Mouse (Mus musculus): ENCODE data around the gene Hoxa5. TPM values are rescaled to one million over a fixed set of nuclear protein-coding genes. Genes with fewer than 3 reads are reported as not detected.

The Hoxa5 gene
- polyA plus RNA-seq, 1 experiment from 2014 or later: not detected

GRCm38 (mm10) chr6:52248638-52249414 lies 44.4 kb upstream of the Hoxa5 start:
- Histone ChIP-seq H3K9ac (ENCODE audit: low read length) (no peak overlapping the region), H3K4me2 (ENCODE audit: low read depth, low read length, severe bottlenecking) (no peak overlapping the region), H3K27me3 (ENCODE audit: control insufficient read depth, insufficient read depth, low read length) (peaks cover 98% of the 10 kb centered on the region), H3K9me3 (ENCODE audit: control insufficient read depth, low read length) (no peaks in the 10 kb centered on the region), H3K4me3 (ENCODE audit: low read depth, low read length) (no peak overlapping the region), H3K27ac (ENCODE audit: low read depth, low read length) (no peak overlapping the region), H3K4me1 (replicated peaks; ENCODE audit: control insufficient read depth, insufficient read depth, low read length) (peaks cover 6% of the 10 kb centered on the region; the same call in 1 of the 2 replicates), H3K36me3 (ENCODE audit: control insufficient read depth, insufficient read depth, low read length) (no peaks in the 10 kb centered on the region)
- DNase-seq (ENCODE audit: low spot score) (peak; percentile 56), ATAC-seq (replicated peaks; ENCODE audit: low FRiP score) (no peak)
- 1% methylated on average over 27 of the region's 27 CpGs for WGBS

GRCm38 (mm10) chr6:52247766-52248637 lies 43.6 kb upstream of the Hoxa5 start:
- H3K27me3 ChIP-seq (ENCODE audit: control insufficient read depth, insufficient read depth, low read length): peaks cover 98% of the 10 kb centered on the region
- no peak overlapping the region for H3K4me2 ChIP-seq (ENCODE audit: low read depth, low read length, severe bottlenecking)
- no peak overlapping the region for H3K4me3 ChIP-seq (ENCODE audit: low read depth, low read length)
- H3K9me3 ChIP-seq (ENCODE audit: control insufficient read depth, low read length): no peaks in the 10 kb centered on the region
- no peak for DNase-seq (ENCODE audit: low spot score)
- WGBS: 2% methylated on average over 23 of the region's 23 CpGs
- H3K27ac ChIP-seq (ENCODE audit: low read depth, low read length): no peak overlapping the region
- no peak overlapping the region for H3K9ac ChIP-seq (ENCODE audit: low read length)
- 0 out of 2 replicates have a peak, but pooled peaks cover 3% of the 10 kb centered on the region for H3K4me1 ChIP-seq (replicated peaks; ENCODE audit: control insufficient read depth, insufficient read depth, low read length)
- ATAC-seq (replicated peaks; ENCODE audit: low FRiP score): no peak
- H3K36me3 ChIP-seq (ENCODE audit: control insufficient read depth, insufficient read depth, low read length): no peaks in the 10 kb centered on the region

- WGBS: 3% methylated on average over 3 of the region's 3 CpGs
- Histone ChIP-seq H3K9me3 (ENCODE audit: control insufficient read depth, low read length) (no peaks in the 10 kb centered on the region), H3K4me2 (ENCODE audit: low read depth, low read length, severe bottlenecking) (no peak overlapping the region), H3K9ac (ENCODE audit: low read length) (no peak overlapping the region), H3K27ac (ENCODE audit: low read depth, low read length) (no peak overlapping the region), H3K36me3 (ENCODE audit: control insufficient read depth, insufficient read depth, low read length) (no peaks in the 10 kb centered on the region), H3K27me3 (ENCODE audit: control insufficient read depth, insufficient read depth, low read length) (peaks cover 98% of the 10 kb centered on the region), H3K4me3 (ENCODE audit: low read depth, low read length) (no peak overlapping the region), H3K4me1 (replicated peaks; ENCODE audit: control insufficient read depth, insufficient read depth, low read length) (0 out of 2 replicates have a peak, but pooled peaks cover 3% of the 10 kb centered on the region)
- DNase-seq (ENCODE audit: low spot score) (peak; percentile 47), ATAC-seq (replicated peaks; ENCODE audit: low FRiP score) (no peak)
These were observed 42.5 kb upstream of the Hoxa5 start for GRCm38 (mm10) chr6:52246916-52247315.

DNA sequence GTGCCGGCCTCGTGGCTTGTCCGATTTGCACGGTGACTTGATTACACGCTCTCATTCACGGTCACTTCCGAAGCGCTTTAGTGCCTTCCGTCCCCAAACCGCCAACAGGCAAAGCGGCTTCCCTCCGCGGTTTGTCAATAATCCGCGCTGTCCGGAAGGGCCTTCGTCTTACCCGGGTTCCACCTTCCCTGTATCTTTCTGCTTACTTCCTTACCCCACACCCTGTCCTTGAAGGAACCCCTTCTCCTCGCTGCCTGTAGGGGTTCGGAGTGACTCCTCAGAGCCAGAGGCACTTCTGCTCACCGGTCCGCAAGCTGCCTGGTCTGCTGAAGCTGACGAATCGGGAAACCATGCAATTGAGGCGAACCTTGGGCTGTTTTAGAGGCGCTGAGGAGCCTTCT lies 42.0 kb upstream of the Hoxa5 start:
- H3K9me3 ChIP-seq (ENCODE audit: control insufficient read depth, low read length): no peaks in the 10 kb centered on the region
- H3K27me3 ChIP-seq (ENCODE audit: control insufficient read depth, insufficient read depth, low read length): peaks cover 98% of the 10 kb centered on the region
- H3K27ac ChIP-seq (ENCODE audit: low read depth, low read length): no peak overlapping the region
- H3K36me3 ChIP-seq (ENCODE audit: control insufficient read depth, insufficient read depth, low read length): no peaks in the 10 kb centered on the region
- no peak overlapping the region for H3K4me2 ChIP-seq (ENCODE audit: low read depth, low read length, severe bottlenecking)
- no peak overlapping the region for H3K4me3 ChIP-seq (ENCODE audit: low read depth, low read length)
- ATAC-seq (replicated peaks; ENCODE audit: low FRiP score) (no peak), DNase-seq (ENCODE audit: low spot score) (peak; percentile 58)
- no peak overlapping the region for H3K9ac ChIP-seq (ENCODE audit: low read length)
- H3K4me1 ChIP-seq (replicated peaks; ENCODE audit: control insufficient read depth, insufficient read depth, low read length): 0 out of 2 replicates have a peak, but pooled peaks cover 3% of the 10 kb centered on the region
- WGBS: under 1% methylated on average over 26 of the region's 26 CpGs

GRCm38 (mm10) chr6:52245757-52246142 lies 41.4 kb upstream of the Hoxa5 start, which contains the start of gene Hoxa11:
TSS of gene Hoxa11 (minus strand) at chr6:52245810.
- no peak within 1 kb of the TSS for H3K9ac ChIP-seq (ENCODE audit: low read length)
- H3K4me2 ChIP-seq (ENCODE audit: low read depth, low read length, severe bottlenecking): no peak within 1 kb of the TSS

DNA sequence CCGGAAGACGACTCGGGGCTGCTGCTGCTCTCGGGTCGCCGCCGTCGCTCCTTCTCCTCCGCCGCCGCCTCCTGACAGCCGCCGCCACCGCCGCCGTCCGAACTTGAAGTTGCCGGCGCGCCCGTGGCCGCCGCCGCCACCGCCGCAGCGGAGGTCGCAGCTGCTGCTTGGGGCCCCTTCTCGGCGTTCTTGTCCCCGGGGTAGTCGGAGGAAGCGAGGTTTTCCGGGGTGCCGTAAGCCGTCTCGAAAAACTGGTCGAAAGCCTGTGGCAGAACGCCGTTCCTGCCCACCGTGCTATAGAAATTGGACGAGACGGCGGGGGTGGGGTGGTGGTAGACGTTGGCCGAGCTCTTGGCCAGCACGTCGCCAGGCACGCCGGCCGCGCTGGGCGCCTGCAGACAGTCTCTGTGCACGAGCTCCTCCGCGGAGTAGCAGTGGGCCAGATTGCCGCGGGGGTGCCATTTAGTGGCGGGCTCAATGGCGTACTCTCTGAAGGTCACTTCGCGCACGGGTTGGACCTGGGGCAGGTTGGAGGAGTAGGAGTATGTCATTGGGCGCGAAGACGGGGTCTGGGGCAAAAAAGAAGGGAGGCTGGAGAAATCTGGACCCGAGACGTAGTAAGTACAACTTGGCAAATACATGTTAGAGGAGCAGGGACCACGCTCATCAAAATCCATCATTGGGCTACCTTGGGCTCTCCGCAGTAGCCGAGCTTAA lies 40.8 kb upstream of the Hoxa5 start:
- no peaks in the 10 kb centered on the region for H3K36me3 ChIP-seq (ENCODE audit: control insufficient read depth, insufficient read depth, low read length)
- ATAC-seq (replicated peaks; ENCODE audit: low FRiP score) (no peak), DNase-seq (ENCODE audit: low spot score) (peak; percentile 71)
- no peaks in the 10 kb centered on the region for H3K9me3 ChIP-seq (ENCODE audit: control insufficient read depth, low read length)
- H3K4me3 ChIP-seq (ENCODE audit: low read depth, low read length): no peak overlapping the region
- no peak overlapping the region for H3K4me2 ChIP-seq (ENCODE audit: low read depth, low read length, severe bottlenecking)
- H3K4me1 ChIP-seq (replicated peaks; ENCODE audit: control insufficient read depth, insufficient read depth, low read length): 0 out of 2 replicates have a peak, but pooled peaks cover 3% of the 10 kb centered on the region
- no peak overlapping the region for H3K9ac ChIP-seq (ENCODE audit: low read length)
- H3K27ac ChIP-seq (ENCODE audit: low read depth, low read length): no peak overlapping the region
- under 1% methylated on average over 71 of the region's 71 CpGs for WGBS
- peaks cover 99% of the 10 kb centered on the region for H3K27me3 ChIP-seq (ENCODE audit: control insufficient read depth, insufficient read depth, low read length)

More at GRCm38 (mm10) chr6:52245757-52246142, 41.4 kb upstream of the Hoxa5 start, which contains the start of gene Hoxa11:
- no peak within 1 kb of the TSS for H3K27ac ChIP-seq (ENCODE audit: low read depth, low read length)
- peaks cover 98% of the 10 kb centered on the region for H3K27me3 ChIP-seq (ENCODE audit: control insufficient read depth, insufficient read depth, low read length)
- DNase-seq (ENCODE audit: low spot score) (peak; percentile 52), ATAC-seq (replicated peaks; ENCODE audit: low FRiP score) (no peak)
- H3K4me3 ChIP-seq (ENCODE audit: low read depth, low read length): no peak within 1 kb of the TSS
- WGBS: under 1% methylated on average over 20 of the region's 20 CpGs
- 0 out of 2 replicates have a peak, but pooled peaks cover 3% of the 10 kb centered on the region for H3K4me1 ChIP-seq (replicated peaks; ENCODE audit: control insufficient read depth, insufficient read depth, low read length)
- no peaks in the 10 kb centered on the region for H3K36me3 ChIP-seq (ENCODE audit: control insufficient read depth, insufficient read depth, low read length)
- no peaks in the 10 kb centered on the region for H3K9me3 ChIP-seq (ENCODE audit: control insufficient read depth, low read length)

DNA sequence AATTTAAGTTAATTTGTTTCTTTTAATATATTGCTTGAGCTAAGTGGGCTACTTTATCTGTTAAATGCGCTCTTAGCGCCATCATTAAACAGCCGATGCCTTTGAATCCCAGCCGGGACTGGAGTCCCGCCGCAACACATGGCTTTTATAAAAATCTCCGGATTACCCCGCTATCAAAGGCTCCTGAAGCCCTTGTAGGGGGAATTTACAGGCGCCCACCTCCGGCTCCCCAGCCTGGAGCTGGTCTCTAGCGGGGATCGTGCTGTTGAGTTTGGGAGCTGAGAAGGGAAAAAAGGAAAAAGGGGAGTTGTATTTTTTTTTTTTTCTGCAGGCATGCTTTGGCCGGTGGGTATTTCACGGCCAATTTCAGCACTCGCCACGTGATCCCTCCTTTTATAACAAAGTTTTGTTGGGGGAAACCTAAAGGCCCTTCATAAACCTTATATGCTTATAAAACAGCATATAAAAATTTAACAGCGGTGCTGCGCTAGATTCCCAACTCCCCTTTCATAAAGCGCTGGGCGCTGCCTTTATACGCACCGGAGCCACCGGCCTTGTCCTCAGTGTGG lies 40.2 kb upstream of the Hoxa5 start:
- Histone ChIP-seq H3K36me3 (ENCODE audit: control insufficient read depth, insufficient read depth, low read length) (no peaks in the 10 kb centered on the region), H3K27ac (ENCODE audit: low read depth, low read length) (no peak overlapping the region), H3K9ac (ENCODE audit: low read length) (no peak overlapping the region), H3K4me2 (ENCODE audit: low read depth, low read length, severe bottlenecking) (no peak overlapping the region), H3K4me1 (replicated peaks; ENCODE audit: control insufficient read depth, insufficient read depth, low read length) (0 out of 2 replicates have a peak, but pooled peaks cover 3% of the 10 kb centered on the region), H3K9me3 (ENCODE audit: control insufficient read depth, low read length) (no peaks in the 10 kb centered on the region), H3K4me3 (ENCODE audit: low read depth, low read length) (no peak overlapping the region), H3K27me3 (ENCODE audit: control insufficient read depth, insufficient read depth, low read length) (peaks cover 99% of the 10 kb centered on the region)
- ATAC-seq (replicated peaks; ENCODE audit: low FRiP score) (no peak), DNase-seq (ENCODE audit: low spot score) (peak; percentile 49)
- WGBS: under 1% methylated on average over 23 of the region's 23 CpGs

DNA sequence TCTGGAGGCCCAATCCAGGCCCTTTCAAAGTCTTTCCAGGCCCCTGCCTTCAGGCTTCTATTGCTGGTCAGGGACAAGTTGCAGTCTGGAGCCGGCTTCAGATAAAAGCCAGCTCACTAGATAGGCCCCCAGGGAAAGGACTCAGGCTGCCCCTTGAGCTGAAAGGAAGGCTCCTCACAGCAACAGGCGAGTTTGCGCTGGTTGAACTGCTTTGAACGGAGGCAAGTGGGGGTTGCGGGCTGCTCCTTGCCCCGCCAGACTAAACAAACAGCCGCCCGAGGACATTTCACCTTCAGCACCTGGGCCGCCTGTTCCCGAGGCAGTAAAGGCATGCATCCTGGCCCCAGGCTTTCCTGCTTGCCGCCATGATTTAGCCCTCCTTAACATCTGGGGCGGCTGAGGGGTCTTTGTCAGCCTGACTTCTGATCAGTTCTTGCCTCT lies 39.3 kb upstream of the Hoxa5 start:
- Histone ChIP-seq H3K9me3 (ENCODE audit: control insufficient read depth, low read length) (no peaks in the 10 kb centered on the region), H3K4me1 (replicated peaks; ENCODE audit: control insufficient read depth, insufficient read depth, low read length) (0 out of 2 replicates have a peak, but pooled peaks cover 3% of the 10 kb centered on the region), H3K4me3 (ENCODE audit: low read depth, low read length) (no peak overlapping the region), H3K27ac (ENCODE audit: low read depth, low read length) (no peak overlapping the region), H3K36me3 (ENCODE audit: control insufficient read depth, insufficient read depth, low read length) (no peaks in the 10 kb centered on the region), H3K4me2 (ENCODE audit: low read depth, low read length, severe bottlenecking) (no peak overlapping the region), H3K27me3 (ENCODE audit: control insufficient read depth, insufficient read depth, low read length) (peaks cover 96% of the 10 kb centered on the region), H3K9ac (ENCODE audit: low read length) (no peak overlapping the region)
- DNase-seq (ENCODE audit: low spot score) (peak; percentile 59), ATAC-seq (replicated peaks; ENCODE audit: low FRiP score) (no peak)
- 4% methylated on average over 12 of the region's 12 CpGs for WGBS
